8 mouse cellular contexts compared by ENCODE assay signal in the genomic region with DNA sequence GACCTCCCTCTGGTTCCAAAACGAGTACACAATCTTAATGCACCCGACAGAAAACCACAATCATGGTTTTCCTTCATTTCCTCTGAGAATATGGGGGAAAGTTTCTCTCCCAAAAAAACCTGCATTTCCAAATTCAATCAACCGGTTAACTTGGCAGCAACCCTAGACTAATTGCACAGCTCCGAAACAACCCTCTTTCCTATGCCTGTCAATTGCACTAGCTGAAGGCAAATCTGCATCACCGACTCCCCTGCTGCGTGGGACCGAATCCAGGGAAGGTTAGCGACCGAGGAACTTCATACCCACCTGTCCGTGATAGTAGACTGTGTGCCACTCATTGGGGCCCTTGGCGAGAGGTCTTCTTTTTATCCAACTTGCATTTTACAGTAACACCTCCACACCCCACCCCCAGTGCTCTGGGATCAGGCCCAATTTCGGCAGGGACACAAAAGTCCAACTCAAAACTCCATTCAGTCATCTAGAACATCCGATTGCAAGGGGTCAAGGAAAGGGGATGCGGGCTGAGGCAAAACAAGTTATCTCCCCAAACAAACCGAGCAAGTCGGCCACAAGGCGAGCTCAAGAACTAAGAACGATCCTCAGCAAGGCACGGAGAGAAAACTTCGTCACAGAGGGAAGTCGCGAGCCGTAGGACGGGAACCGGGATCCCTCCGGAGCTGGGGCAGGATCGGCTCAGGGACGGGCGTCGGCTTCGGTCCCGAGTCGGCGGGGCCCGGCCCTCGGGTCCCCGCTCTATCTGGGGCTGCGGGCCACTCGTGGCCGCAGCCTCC. TPM values are rescaled to one million over a fixed set of nuclear protein-coding genes. Genes with fewer than 3 reads are reported as not detected.
DNase-seq lines count a peak whose midpoint lies in the region; ATAC-seq lines count a peak whose summit lies in the region.

No protein-coding gene starts in this region.

- peaks cover 31% of the 10 kb centered on the region for H3K4me1 ChIP-seq in embryonic facial prominence, embryonic 13.5 days
- peaks cover 32% of the 10 kb centered on the region for H3K4me1 ChIP-seq in heart, embryonic 16.5 days (ENCODE audit: control insufficient read depth, insufficient read depth, low read length)
- H3K4me1 ChIP-seq in midbrain, embryonic 12.5 days = peaks cover 33% of the 10 kb centered on the region

- peak overlapping the region; percentile 95 for H3K9ac ChIP-seq in embryonic facial prominence, embryonic 13.5 days
- H3K9ac ChIP-seq in heart, embryonic 16.5 days (ENCODE audit: low read length) = peak overlapping the region; percentile 95
- H3K9ac ChIP-seq in midbrain, embryonic 12.5 days (replicated peaks) = peak overlapping the region; percentile 93

- no peak; the same call in 1 of the 2 replicates for ATAC-seq in embryonic facial prominence, embryonic 13.5 days (ENCODE audit: insufficient number of reproducible peaks, insufficient read depth, low FRiP score, low TSS enrichment, low read depth)
- no peak for ATAC-seq in heart, embryonic 16.5 days (replicated peaks; ENCODE audit: extremely low read depth, insufficient read depth, low FRiP score)
- no peak for ATAC-seq in midbrain, embryonic 12.5 days (ENCODE audit: low FRiP score, low read depth)

- H3K27ac ChIP-seq in embryonic facial prominence, embryonic 13.5 days = peak overlapping the region; percentile 97
- H3K27ac ChIP-seq in heart, embryonic 16.5 days (ENCODE audit: low read length) = peak overlapping the region; percentile 97
- peak overlapping the region; percentile 88 for H3K27ac ChIP-seq in midbrain, embryonic 12.5 days (replicated peaks)

- H3K36me3 ChIP-seq in embryonic facial prominence, embryonic 13.5 days = 0 out of 2 replicates have a peak, but pooled peaks cover 3% of the 10 kb centered on the region
- H3K36me3 ChIP-seq in heart, embryonic 16.5 days (ENCODE audit: control insufficient read depth, insufficient read depth) = no peaks in the 10 kb centered on the region
- no peaks in the 10 kb centered on the region for H3K36me3 ChIP-seq in midbrain, embryonic 12.5 days

- peak overlapping the region; percentile 89 for H3K4me3 ChIP-seq in embryonic facial prominence, embryonic 13.5 days
- H3K4me3 ChIP-seq in heart, embryonic 16.5 days (ENCODE audit: low read length) = peak overlapping the region; percentile 83
- peak overlapping the region; percentile 95 for H3K4me3 ChIP-seq in midbrain, embryonic 12.5 days

- peak; percentile 26 for DNase-seq in ovary, adult 18-20 months (ENCODE audit: low spot score)
- DNase-seq in ovary, postnatal 36 days (ENCODE audit: low spot score) = no peak
- DNase-seq in adrenal gland, adult (ENCODE audit: inconsistent age in 2 of 2, low spot score in 1 of 2) = peak; percentile 63 to 90
- DNase-seq in kidney, postnatal 36 days = peak; percentile 74 to 78
- DNase-seq in testis, postnatal 14 days (ENCODE audit: low spot score) = peak; percentile 56

- under 1% methylated on average over 40 of the region's 40 CpGs for WGBS in embryonic facial prominence, embryonic 13.5 days
- 2% methylated on average over 40 of the region's 40 CpGs for WGBS in heart, embryonic 16.5 days
- WGBS in midbrain, embryonic 12.5 days = under 1% methylated on average over 40 of the region's 40 CpGs

- H3K4me2 ChIP-seq in embryonic facial prominence, embryonic 13.5 days = peak overlapping the region; percentile 82
- peak overlapping the region; percentile 89 for H3K4me2 ChIP-seq in heart, embryonic 16.5 days (ENCODE audit: low read depth, low read length)
- peak overlapping the region; percentile 74 for H3K4me2 ChIP-seq in midbrain, embryonic 12.5 days (replicated peaks)

- no peaks in the 10 kb centered on the region for H3K27me3 ChIP-seq in embryonic facial prominence, embryonic 13.5 days
- no peaks in the 10 kb centered on the region for H3K27me3 ChIP-seq in heart, embryonic 16.5 days (ENCODE audit: control insufficient read depth, insufficient read depth, low read length)
- no peaks in the 10 kb centered on the region for H3K27me3 ChIP-seq in midbrain, embryonic 12.5 days

- H3K9me3 ChIP-seq in embryonic facial prominence, embryonic 13.5 days = no peaks in the 10 kb centered on the region
- no peaks in the 10 kb centered on the region for H3K9me3 ChIP-seq in heart, embryonic 16.5 days (replicated peaks; ENCODE audit: control insufficient read depth, low read length)
- H3K9me3 ChIP-seq in midbrain, embryonic 12.5 days = no peaks in the 10 kb centered on the region

RNA-seq across cellular contexts. Expression of gene Arhgef12, which starts 2.0 kb away (rescaled TPM):
- polyA plus RNA-seq in embryonic facial prominence, embryonic 13.5 days (2015; fragmentation: Nextera tagmentation; extraction: Ambion mirVana) = 16.1 and 16.9 TPM in 2 replicates
- polyA plus RNA-seq in heart, embryonic 16.5 days (2015; fragmentation: Nextera tagmentation; extraction: Ambion mirVana) = 10.9 and 12.4 TPM in 2 replicates
- 16.6 and 17.4 TPM in 2 replicates for polyA plus RNA-seq in midbrain, embryonic 12.5 days (2016; fragmentation: Nextera tagmentation; extraction: Ambion mirVana)

RNA-seq across cellular contexts. Expression of gene Tmem136, which starts 11.3 kb away (rescaled TPM):
- 7.8 and 9.1 TPM in 2 replicates for polyA plus RNA-seq in embryonic facial prominence, embryonic 13.5 days (2015; fragmentation: Nextera tagmentation; extraction: Ambion mirVana)
- polyA plus RNA-seq in heart, embryonic 16.5 days (2015; fragmentation: Nextera tagmentation; extraction: Ambion mirVana) = 12.0 and 14.1 TPM in 2 replicates
- polyA plus RNA-seq in midbrain, embryonic 12.5 days (2016; fragmentation: Nextera tagmentation; extraction: Ambion mirVana) = 11.0 and 13.0 TPM in 2 replicates
